Mouse (Mus musculus): ENCODE measurements around the gene C530008M17Rik. TPM values are rescaled to one million over a fixed set of nuclear protein-coding genes. Genes with fewer than 3 reads are reported as not detected.

Gene C530008M17Rik
- total and polyA plus RNA-seq, 3 experiments, result 0.04 to 0.44 TPM; not detected in 1

DNA sequence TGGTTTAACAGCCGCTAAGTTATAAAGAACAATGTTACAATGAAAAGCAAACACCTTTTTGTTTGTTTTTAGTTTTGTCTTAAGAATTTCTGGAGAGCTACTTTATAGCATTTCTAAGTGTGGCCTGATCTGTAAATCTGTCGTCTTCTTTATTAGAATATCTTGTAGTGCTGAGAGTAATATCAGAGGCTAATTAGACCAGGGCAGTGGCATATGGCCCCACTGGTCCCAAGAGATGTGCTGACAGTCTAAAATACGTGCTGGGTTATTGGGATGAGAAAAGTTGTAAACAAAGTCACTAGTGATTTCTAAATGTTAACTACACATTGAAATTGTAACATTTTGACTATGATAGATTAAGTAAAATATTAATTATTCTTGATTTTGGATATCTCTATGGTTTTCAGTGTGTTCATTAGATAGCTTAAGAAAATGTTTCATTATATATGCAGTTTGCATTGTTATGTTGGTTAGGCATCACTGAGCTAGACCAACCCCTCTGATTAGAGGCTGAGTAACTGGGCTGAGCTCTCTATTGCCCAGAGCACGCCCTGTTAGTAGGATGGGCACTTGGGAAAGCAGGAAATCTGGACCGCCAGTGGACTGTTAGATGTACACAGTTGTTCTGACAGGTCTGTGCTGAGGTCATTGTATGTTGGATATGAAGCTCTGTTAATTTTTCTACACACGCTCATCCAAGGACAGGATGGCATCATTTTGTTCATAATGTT is 9.9 kb downstream of the C530008M17Rik start:
- no peak for DNase-seq (ENCODE audit: extremely low read depth)
- dilution Hi-C loops (cut with MboI; ENCODE audit: extremely low pct_ligation_motif_present, extremely low pct_unique_long_range_greater_than_20kb, low sequenced_read_pairs), result no loop called here
- no peak overlapping the region for H3K27ac ChIP-seq (ENCODE audit: insufficient read depth, low read depth)
- H3K4me3 ChIP-seq (replicated peaks in 1 of 3; ENCODE audit: low read depth in 2 of 3, low read length in 2 of 3, poor library complexity in 1 of 3), result no peak overlapping the region
- H3K27me3 ChIP-seq (replicated peaks), result no peaks in the 10 kb centered on the region
- H3K4me1 ChIP-seq (ENCODE audit: control insufficient read depth in 1 of 2, insufficient read depth in 2 of 2), result no peaks in the 10 kb centered on the region
- no peak overlapping the region for H3K9ac ChIP-seq (ENCODE audit: insufficient read depth, low read depth)
- no peak overlapping the region for H3K4me2 ChIP-seq (ENCODE audit: insufficient read depth, low read depth, poor library complexity, severe bottlenecking)
- TF ChIP-seq USF1 (IDR thresholded peaks at IDR 0.05; ENCODE audit: low read depth, low read length) (no peak), TBP (conservative IDR thresholded peaks at IDR 0.05; ENCODE audit: low read depth, low read length) (no peak), MAZ (IDR thresholded peaks at IDR 0.05; ENCODE audit: low read depth, low read length) (no peak), ELF1 (IDR thresholded peaks at IDR 0.05; ENCODE audit: low read depth, low read length) (no peak), IRF4 (IDR thresholded peaks at IDR 0.05; ENCODE audit: low read depth, low read length) (no peak), ZKSCAN1 (IDR thresholded peaks at IDR 0.05; ENCODE audit: borderline replicate concordance, low read depth, low read length) (no peak), NELFE (IDR thresholded peaks at IDR 0.05; ENCODE audit: low read depth, low read length) (no peak), ZNF384 (IDR thresholded peaks at IDR 0.05; ENCODE audit: low read depth, low read length) (no peak), USF2 (conservative IDR thresholded peaks at IDR 0.05; ENCODE audit: low read depth, low read length) (no peak), CHD2 (IDR thresholded peaks at IDR 0.05; ENCODE audit: low read length) (no peak), ETS1 (conservative IDR thresholded peaks at IDR 0.05; ENCODE audit: low read depth, low read length) (no peak), ZC3H11A (IDR thresholded peaks at IDR 0.05; ENCODE audit: low read depth, low read length) (no peak), ZMIZ1 (IDR thresholded peaks at IDR 0.05; ENCODE audit: low read depth, low read length) (no peak), JUN (IDR thresholded peaks at IDR 0.05; ENCODE audit: insufficient read depth, low read depth, low read length) (no peak), MYC (IDR thresholded peaks at IDR 0.05; ENCODE audit: low read depth, low read length) (no peak), RCOR1 (conservative IDR thresholded peaks at IDR 0.05; ENCODE audit: low read depth, low read length) (no peak), BHLHE40 (IDR thresholded peaks at IDR 0.05; ENCODE audit: low read depth, low read length) (no peak), CTCF (conservative IDR thresholded peaks at IDR 0.05 in 1 of 2, IDR thresholded peaks at IDR 0.05 in 1 of 2; ENCODE audit: low read depth in 2 of 2, low read length in 2 of 2) (no peak)
- H3K79me2 ChIP-seq (replicated peaks; ENCODE audit: control insufficient read depth, extremely low read depth, insufficient read depth, poor library complexity, severe bottlenecking), result no peaks in the 10 kb centered on the region
- in situ Hi-C loops (cut with MboI; ENCODE audit: low pct_ligation_motif_present, low pct_unique_long_range_greater_than_20kb, low sequenced_read_pairs), result no loop called here
- H3K9me3 ChIP-seq (replicated peaks; ENCODE audit: low read length), result no peaks in the 10 kb centered on the region
- no peaks in the 10 kb centered on the region for H3K36me3 ChIP-seq (replicated peaks in 1 of 2; ENCODE audit: control insufficient read depth in 1 of 2, insufficient read depth in 1 of 2, low read length in 1 of 2)

DNA sequence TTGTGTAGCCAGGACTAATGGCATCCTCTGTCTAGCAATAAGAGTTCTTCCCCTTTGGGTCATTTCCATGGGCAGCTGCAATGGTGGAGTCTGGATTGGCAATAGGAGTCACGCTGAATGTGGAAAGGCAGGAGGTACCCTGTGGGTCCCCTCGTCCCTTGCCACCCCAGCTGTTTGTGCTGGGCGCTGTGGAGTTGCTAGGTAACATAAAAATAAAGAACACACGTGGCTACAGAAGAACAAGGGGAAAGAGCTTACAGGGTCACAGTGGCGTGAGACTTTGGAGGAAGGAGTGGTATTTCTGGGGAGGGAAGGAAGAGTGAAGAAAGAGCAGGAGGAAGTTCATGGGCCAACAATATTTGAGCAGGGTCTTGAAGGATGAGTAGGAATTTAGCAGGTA is 11.8 kb downstream of the C530008M17Rik start:
- Histone ChIP-seq H3K36me3 (replicated peaks in 1 of 2; ENCODE audit: control insufficient read depth in 1 of 2, insufficient read depth in 1 of 2, low read length in 1 of 2) (no peaks in the 10 kb centered on the region), H3K4me3 (replicated peaks in 1 of 3; ENCODE audit: low read depth in 2 of 3, low read length in 2 of 3, poor library complexity in 1 of 3) (no peak overlapping the region), H3K4me2 (ENCODE audit: insufficient read depth, low read depth, poor library complexity, severe bottlenecking) (no peak overlapping the region), H3K9me3 (replicated peaks; ENCODE audit: low read length) (no peaks in the 10 kb centered on the region), H3K9ac (ENCODE audit: insufficient read depth, low read depth) (no peak overlapping the region), H3K79me2 (replicated peaks; ENCODE audit: control insufficient read depth, extremely low read depth, insufficient read depth, poor library complexity, severe bottlenecking) (no peaks in the 10 kb centered on the region), H3K4me1 (ENCODE audit: control insufficient read depth in 1 of 2, insufficient read depth in 2 of 2) (no peaks in the 10 kb centered on the region), H3K27me3 (replicated peaks) (no peaks in the 10 kb centered on the region), H3K27ac (ENCODE audit: insufficient read depth, low read depth) (no peak overlapping the region)
- dilution Hi-C loops (cut with MboI; ENCODE audit: extremely low pct_ligation_motif_present, extremely low pct_unique_long_range_greater_than_20kb, low sequenced_read_pairs), result no loop called here
- DNase-seq (ENCODE audit: extremely low read depth), result no peak
- in situ Hi-C loops (cut with MboI; ENCODE audit: low pct_ligation_motif_present, low pct_unique_long_range_greater_than_20kb, low sequenced_read_pairs), result no loop called here
- TF ChIP-seq POLR2AphosphoS2 (IDR thresholded peaks at IDR 0.05; ENCODE audit: low read depth, low read length), result no peak
- no peak for TF ChIP-seq MAX (IDR thresholded peaks at IDR 0.05; ENCODE audit: low read length)
- TF ChIP-seq NRF1 (IDR thresholded peaks at IDR 0.05; ENCODE audit: low read depth, low read length), result no peak
- TF ChIP-seq ZNF384 (IDR thresholded peaks at IDR 0.05; ENCODE audit: low read depth, low read length), result no peak

Measured in CH12.LX (cell line).